Mouse (Mus musculus): ENCODE measurements around the gene Mfsd6l. TPM values are rescaled to one million over a fixed set of nuclear protein-coding genes. Genes with fewer than 3 reads are reported as not detected.
A peak's percentile ranks its signal among the peaks of the same experiment; 100 is the strongest.

Gene Mfsd6l
- total RNA-seq, 2 experiments from 2014 or later, result 0.11 TPM; not detected in 1

- intact Hi-C loops (cut with DNase I), result loop anchor here (10.0 kb wide), 1 partner anchor 313 kb away; the partner anchor contains the start of gene Ndel1
- TF ChIP-seq CTCF (IDR thresholded peaks at IDR 0.05), result no peak
- H3K27ac ChIP-seq, result no peak overlapping the region
- DNase-seq, result no peak
- no peak overlapping the region for H3K4me3 ChIP-seq
Measured at GRCm38 (mm10) chr11:68561957-68562950, 6.3 kb downstream of the Mfsd6l start.

DNA sequence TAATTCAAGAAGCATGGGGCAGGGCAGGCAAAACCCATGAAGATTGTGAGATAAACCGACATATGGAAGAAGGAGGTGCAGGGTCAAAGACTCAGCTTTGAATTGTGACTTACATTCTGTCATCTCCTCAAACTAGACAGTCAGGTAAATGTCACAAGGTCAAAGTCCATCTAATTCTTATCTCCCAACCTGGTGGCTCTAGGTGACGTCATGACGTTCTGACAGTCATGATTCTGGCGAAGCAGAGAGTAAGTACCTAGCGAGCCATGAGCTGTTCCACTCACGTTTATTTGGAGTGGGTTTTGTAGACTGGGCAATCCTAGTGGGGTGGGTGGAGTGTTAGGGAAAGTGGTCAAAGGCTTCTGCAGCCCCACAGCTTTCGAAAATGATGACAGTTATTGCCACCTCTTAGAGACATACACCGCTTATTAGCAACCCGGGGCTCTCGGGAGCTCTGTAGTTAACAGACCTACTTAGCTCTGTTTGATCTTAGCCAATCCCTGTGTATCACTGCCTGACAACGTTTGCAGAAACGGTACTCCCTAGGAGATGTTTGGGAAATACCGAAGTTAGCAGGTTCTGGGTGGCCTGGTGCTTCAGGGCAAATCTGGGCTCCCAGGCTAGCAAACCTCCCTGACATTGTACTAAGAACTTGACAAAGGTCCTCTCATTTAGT is 8.5 kb downstream of the Mfsd6l start:
- no peak overlapping the region for H3K4me3 ChIP-seq
- intact Hi-C loops (cut with DNase I), result loop anchor here (5.0 to 10.0 kb wide), 3 partner anchors 143 to 310 kb away; partner anchors contain the start of gene Ndel1
- TF ChIP-seq CTCF (IDR thresholded peaks at IDR 0.05), result no peak
- H3K27ac ChIP-seq, result no peak overlapping the region
- no peak for DNase-seq

DNA sequence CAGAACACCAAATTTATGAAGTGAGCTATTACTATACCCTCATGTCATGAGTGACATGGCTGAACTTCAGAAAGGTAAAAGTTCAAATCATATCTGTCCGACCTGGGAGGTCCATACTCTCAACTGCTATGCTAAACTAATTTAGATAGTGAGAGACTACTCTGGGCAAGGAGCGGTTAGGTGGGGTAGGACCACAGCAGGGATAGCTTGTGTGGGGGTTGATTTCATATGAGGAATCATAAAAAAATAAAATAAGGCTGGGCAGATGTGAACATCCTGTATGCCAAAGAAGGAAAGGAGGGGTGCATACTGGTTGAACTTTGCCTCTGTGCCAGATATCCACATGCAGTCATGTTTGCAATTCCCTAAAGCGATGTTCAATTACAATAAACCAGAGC is 9.0 kb downstream of the Mfsd6l start:
- Histone ChIP-seq H3K4me3 (no peak overlapping the region), H3K27ac (no peak overlapping the region)
- no peak for DNase-seq
- intact Hi-C loops (cut with DNase I), result loop anchor here (5.0 to 10.0 kb wide), 3 partner anchors 142 to 310 kb away; partner anchors contain the start of gene Ndel1
- no peak for TF ChIP-seq CTCF (IDR thresholded peaks at IDR 0.05)

- TF ChIP-seq CTCF (IDR thresholded peaks at IDR 0.05), result peak; percentile 70
- peak; percentile 71 for DNase-seq
- intact Hi-C loops (cut with DNase I), result loop anchor here (5.0 to 10.0 kb wide), 3 partner anchors 141 to 308 kb away; partner anchors contain the start of gene Ndel1
- Histone ChIP-seq H3K27ac (no peak overlapping the region), H3K4me3 (peak overlapping the region; percentile 51)
Measured at GRCm38 (mm10) chr11:68566447-68567059, 10.6 kb downstream of the Mfsd6l start.

DNA sequence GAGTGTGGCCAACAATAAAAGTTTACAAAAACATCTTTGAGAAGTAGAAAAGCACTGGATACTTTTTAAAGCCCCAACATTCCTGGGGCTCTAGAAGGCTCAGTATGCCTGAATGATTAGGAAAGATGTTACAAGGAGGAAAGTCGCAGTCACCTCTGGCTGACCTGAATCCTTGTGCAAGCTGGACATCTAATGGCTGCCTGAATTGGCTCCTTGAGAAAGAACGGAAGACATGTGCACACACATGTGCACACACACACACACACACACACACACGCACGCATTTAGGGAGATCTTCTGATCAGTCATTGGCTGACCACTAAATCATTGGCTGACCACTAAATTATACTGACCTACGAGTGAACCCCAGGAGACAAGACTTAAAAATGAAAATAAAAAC is 14.9 kb downstream of the Mfsd6l start:
- intact Hi-C loops (cut with DNase I), result no loop called here
- Histone ChIP-seq H3K27ac (no peak overlapping the region), H3K4me3 (no peak overlapping the region)
- no peak for TF ChIP-seq CTCF (IDR thresholded peaks at IDR 0.05)
- peak; percentile 34 for DNase-seq

DNA sequence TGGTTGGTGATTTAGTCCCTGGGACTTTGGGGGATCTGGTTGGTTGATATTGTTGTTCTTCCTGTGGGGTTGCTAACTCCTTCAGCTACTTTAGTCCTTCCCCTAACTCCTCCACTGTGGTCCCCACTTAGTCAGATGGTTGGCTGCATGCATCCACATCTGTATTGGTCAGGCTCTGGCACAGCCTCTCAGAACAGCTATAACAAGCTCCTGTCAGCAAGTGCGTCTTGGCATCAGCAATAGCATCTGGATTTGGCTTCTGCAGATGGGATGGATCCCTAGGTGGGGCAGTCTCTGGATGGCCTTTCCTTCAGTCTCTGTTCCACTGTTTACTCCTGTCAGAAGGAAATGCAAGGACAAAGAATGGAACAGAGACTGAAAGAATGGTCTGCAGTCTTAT is 21.1 kb downstream of the Mfsd6l start:
- no peak for TF ChIP-seq CTCF (IDR thresholded peaks at IDR 0.05)
- intact Hi-C loops (cut with DNase I), result no loop called here
- no peak overlapping the region for H3K4me3 ChIP-seq
- no peak for DNase-seq
- no peak overlapping the region for H3K27ac ChIP-seq

GRCm38 (mm10) chr11:68579462-68579881 is 23.5 kb downstream of the Mfsd6l start:
- TF ChIP-seq CTCF (IDR thresholded peaks at IDR 0.05), result no peak
- no peak overlapping the region for H3K27ac ChIP-seq
- intact Hi-C loops (cut with DNase I), result no loop called here
- no peak overlapping the region for H3K4me3 ChIP-seq
- peak; percentile 45 for DNase-seq

DNA sequence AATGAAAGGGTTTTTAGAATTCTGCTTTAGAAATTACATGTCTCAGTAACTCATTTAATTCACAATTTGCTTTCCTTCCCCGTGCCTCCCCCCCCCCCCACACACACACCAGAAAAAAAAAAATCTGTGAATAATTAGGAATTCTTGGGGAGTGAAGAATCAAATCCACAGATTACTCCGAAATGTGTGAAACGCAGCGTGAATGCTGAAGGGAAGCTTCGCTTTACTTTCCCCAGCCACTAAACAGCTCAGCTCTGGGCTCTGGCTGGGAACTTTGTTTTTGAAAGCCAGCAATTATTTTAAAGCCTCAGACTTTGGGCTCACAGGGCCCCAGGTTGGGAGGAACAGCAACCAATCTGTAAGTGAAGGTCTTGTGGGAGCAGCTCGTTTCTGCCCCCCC is 24.6 kb downstream of the Mfsd6l start:
- TF ChIP-seq CTCF (IDR thresholded peaks at IDR 0.05), result no peak
- H3K4me3 ChIP-seq, result no peak overlapping the region
- intact Hi-C loops (cut with DNase I), result no loop called here
- no peak for DNase-seq
- no peak overlapping the region for H3K27ac ChIP-seq

- TF ChIP-seq CTCF (IDR thresholded peaks at IDR 0.05), result no peak
- no peak overlapping the region for H3K27ac ChIP-seq
- no peak overlapping the region for H3K4me3 ChIP-seq
- no peak for DNase-seq
- intact Hi-C loops (cut with DNase I), result no loop called here
Measured at GRCm38 (mm10) chr11:68583225-68583624, 27.2 kb downstream of the Mfsd6l start.

DNA sequence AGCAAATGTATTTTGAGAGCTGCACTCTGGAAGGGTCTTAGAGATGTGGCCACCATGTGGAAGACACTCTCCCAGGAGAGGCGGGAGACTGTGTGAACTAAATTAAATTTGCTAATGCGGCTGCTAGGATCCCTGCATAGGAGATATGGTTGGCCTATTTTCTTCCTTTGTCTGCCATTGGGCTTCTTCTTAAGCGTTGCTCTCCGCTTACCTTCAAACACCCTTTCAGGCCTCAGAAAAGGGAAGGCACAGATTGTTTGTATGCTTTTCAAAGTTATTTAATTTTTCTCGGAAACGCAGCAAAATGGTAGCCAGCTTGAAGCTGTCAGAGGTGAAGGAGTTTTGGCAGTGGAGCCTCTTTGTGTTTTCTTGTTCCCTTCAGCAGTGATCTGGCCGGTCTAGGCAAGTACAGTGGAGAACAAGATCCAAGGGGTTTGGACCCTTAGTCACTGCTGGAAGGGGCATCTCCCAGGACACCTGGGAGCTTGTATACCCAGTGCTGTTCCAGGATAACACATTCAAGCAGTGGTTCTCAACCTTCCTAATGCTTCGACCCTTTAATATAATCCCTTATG is 28.0 kb downstream of the Mfsd6l start:
- intact Hi-C loops (cut with DNase I), result no loop called here
- Histone ChIP-seq H3K4me3 (no peak overlapping the region), H3K27ac (no peak overlapping the region)
- TF ChIP-seq CTCF (IDR thresholded peaks at IDR 0.05), result no peak
- no peak for DNase-seq

GRCm38 (mm10) chr11:68585890-68586289 is 29.9 kb downstream of the Mfsd6l start:
- peak; percentile 31; the same call in 1 of the 2 replicates for TF ChIP-seq CTCF (IDR thresholded peaks at IDR 0.05)
- intact Hi-C loops (cut with DNase I), result no loop called here
- DNase-seq, result no peak
- H3K27ac ChIP-seq, result no peak overlapping the region
- no peak overlapping the region for H3K4me3 ChIP-seq

DNA sequence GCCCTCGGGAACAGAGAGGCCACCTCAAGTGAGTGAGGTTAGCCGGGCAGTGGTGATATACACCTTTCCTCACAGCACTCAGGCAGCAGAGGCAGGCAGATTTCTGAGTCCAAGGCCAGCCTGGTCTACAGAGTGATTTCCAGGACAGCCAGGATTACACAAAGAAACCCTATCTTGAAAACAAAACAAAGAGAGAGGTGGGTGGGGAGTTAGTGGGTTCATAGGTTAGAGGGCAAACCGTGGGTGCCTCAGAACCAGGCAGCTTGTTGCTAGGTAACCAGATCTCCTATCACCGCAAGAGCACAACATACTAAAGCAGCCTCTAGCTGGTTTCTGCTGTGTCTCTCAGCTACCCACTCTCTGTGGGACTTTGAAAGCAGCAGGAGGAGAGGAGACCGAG is 30.7 kb downstream of the Mfsd6l start, which contains the start of gene Ccdc42:
Gene Ccdc42 (plus strand): TSS at position 301 of the 400 bp plus-strand sequence.
- DNase-seq, result no peak
- intact Hi-C loops (cut with DNase I), result no loop called here
- no peak for TF ChIP-seq CTCF (IDR thresholded peaks at IDR 0.05)
- Histone ChIP-seq H3K27ac (no peak within 1 kb of the TSS), H3K4me3 (no peak within 1 kb of the TSS)

All from gastrocnemius, adult 2 months (tissue).